Mouse (Mus musculus): ENCODE results near the gene Fes. TPM values are rescaled to one million over a fixed set of nuclear protein-coding genes. Genes with fewer than 3 reads are reported as not detected.

Fes gene
- total and polyA plus RNA-seq, 2 experiments, result 4.6 to 9.6 TPM

DNA sequence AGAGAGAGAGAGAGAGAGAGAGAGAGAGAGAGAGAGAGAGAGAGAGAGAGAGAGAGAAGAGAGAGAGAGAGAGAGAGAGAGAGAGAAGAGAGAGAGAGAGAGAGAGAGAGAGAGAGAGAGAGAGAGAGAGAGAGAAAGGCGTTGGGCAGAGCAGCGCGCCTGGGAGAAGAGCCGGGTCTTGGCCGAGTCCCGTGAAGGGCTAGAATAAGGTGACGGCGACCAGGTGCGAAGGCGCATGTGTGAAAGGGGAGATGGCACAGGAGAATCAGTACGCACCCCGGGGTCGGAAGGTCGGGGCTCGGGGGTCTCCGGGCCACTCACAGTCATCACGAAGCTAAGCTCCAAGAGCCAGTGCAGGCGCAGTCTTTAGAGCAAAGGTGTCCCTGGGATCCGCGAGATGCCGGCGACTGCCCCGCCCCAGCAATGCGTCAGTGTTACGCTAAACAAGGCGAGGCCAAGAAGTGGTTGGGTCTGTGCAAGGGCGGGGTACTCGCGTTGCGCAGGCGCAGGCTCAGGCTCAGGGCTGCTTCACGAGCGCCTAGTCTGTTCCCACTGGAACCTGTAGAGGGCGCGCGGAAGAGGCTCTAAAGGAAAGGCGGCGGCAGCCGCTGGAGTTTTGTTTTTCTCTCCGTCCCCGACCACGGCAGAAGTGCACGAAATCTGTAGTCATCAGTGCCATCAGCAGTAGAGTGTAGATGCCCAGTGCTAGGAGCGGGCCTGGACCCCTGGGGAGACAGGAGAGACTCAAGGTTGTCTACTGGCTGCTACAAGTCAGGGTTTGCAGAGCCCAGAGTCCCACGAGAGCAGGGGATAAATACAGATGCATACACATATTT is 47.7 kb downstream of the Fes start:
- Histone ChIP-seq H3K79me2 (ENCODE audit: control insufficient read depth, insufficient read depth, low read length) (no peaks in the 10 kb centered on the region), H3K9ac (ENCODE audit: low read depth, low read length) (peak overlapping the region; percentile 77), H3K27me3 (ENCODE audit: control insufficient read depth, insufficient read depth, low read length) (no peaks in the 10 kb centered on the region), H3K27ac (replicated peaks; ENCODE audit: insufficient read depth, low read depth, low read length) (peak overlapping the region; percentile 68), H3K36me3 (ENCODE audit: control insufficient read depth, insufficient read depth, low read length) (peaks cover 5% of the 10 kb centered on the region; the same call in 1 of the 2 replicates), H3K4me3 (ENCODE audit: insufficient read depth, low read depth, low read length) (peak overlapping the region; percentile 82), H3K4me1 (ENCODE audit: control insufficient read depth, insufficient read depth, low read length) (peaks cover 7% of the 10 kb centered on the region)
- WGBS, result under 1% methylated on average over 45 of the region's 45 CpGs
- DNase-seq (ENCODE audit: extremely low read depth, low read depth, low spot score), result peak; percentile 90
- TF ChIP-seq CTCF (IDR thresholded peaks at IDR 0.05; ENCODE audit: low read depth, low read length), result peak; percentile 80
- TF ChIP-seq POLR2A (IDR thresholded peaks at IDR 0.05; ENCODE audit: extremely low read depth, insufficient read depth, low read length), result peak; percentile 59

DNA sequence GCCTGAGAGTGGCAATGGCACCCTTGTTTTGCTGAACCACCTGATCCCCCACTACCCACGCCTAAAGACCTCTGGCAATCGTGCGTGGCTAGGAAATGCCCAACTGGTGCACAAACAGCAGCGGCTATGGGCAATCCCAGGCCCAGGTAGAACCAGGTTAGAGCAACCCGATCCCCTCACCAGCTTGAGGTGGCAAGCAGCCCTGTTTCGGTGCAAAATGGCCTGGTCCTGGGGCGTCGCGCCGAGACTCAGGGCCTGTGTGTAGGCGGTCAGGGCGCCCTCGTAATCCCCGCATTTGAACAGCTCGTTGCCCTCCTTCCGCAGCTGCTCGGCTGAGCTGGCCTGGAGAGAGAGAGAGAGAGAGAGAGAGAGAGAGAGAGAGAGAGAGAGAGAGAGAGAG is 48.4 kb downstream of the Fes start:
- Histone ChIP-seq H3K27ac (replicated peaks; ENCODE audit: insufficient read depth, low read depth, low read length) (no peak overlapping the region), H3K9ac (ENCODE audit: low read depth, low read length) (peak overlapping the region; percentile 55), H3K36me3 (ENCODE audit: control insufficient read depth, insufficient read depth, low read length) (peaks cover 9% of the 10 kb centered on the region), H3K79me2 (ENCODE audit: control insufficient read depth, insufficient read depth, low read length) (no peaks in the 10 kb centered on the region), H3K4me1 (ENCODE audit: control insufficient read depth, insufficient read depth, low read length) (peaks cover 7% of the 10 kb centered on the region), H3K4me3 (ENCODE audit: insufficient read depth, low read depth, low read length) (peak overlapping the region; percentile 49; the same call in 1 of the 2 replicates), H3K27me3 (ENCODE audit: control insufficient read depth, insufficient read depth, low read length) (no peaks in the 10 kb centered on the region)
- no peak for DNase-seq (ENCODE audit: extremely low read depth, low read depth, low spot score)
- WGBS, result 19% methylated on average over 17 of the region's 17 CpGs
- TF ChIP-seq CTCF (IDR thresholded peaks at IDR 0.05; ENCODE audit: low read depth, low read length) (no peak), POLR2A (IDR thresholded peaks at IDR 0.05; ENCODE audit: extremely low read depth, insufficient read depth, low read length) (no peak)

- DNase-seq (ENCODE audit: extremely low read depth, low read depth, low spot score), result no peak
- 84% methylated on average over 3 of the region's 3 CpGs for WGBS
- Histone ChIP-seq H3K4me3 (ENCODE audit: insufficient read depth, low read depth, low read length) (no peak overlapping the region), H3K27ac (replicated peaks; ENCODE audit: insufficient read depth, low read depth, low read length) (no peak overlapping the region), H3K27me3 (ENCODE audit: control insufficient read depth, insufficient read depth, low read length) (no peaks in the 10 kb centered on the region), H3K9ac (ENCODE audit: low read depth, low read length) (no peak overlapping the region), H3K79me2 (ENCODE audit: control insufficient read depth, insufficient read depth, low read length) (no peaks in the 10 kb centered on the region), H3K36me3 (ENCODE audit: control insufficient read depth, insufficient read depth, low read length) (peaks cover 20% of the 10 kb centered on the region), H3K4me1 (ENCODE audit: control insufficient read depth, insufficient read depth, low read length) (peaks cover 3% of the 10 kb centered on the region; the same call in 1 of the 2 replicates)
- TF ChIP-seq POLR2A (IDR thresholded peaks at IDR 0.05; ENCODE audit: extremely low read depth, insufficient read depth, low read length) (no peak), CTCF (IDR thresholded peaks at IDR 0.05; ENCODE audit: low read depth, low read length) (no peak)
These were observed 50.8 kb downstream of the Fes start for GRCm38 (mm10) chr7:80336932-80337331.

DNA sequence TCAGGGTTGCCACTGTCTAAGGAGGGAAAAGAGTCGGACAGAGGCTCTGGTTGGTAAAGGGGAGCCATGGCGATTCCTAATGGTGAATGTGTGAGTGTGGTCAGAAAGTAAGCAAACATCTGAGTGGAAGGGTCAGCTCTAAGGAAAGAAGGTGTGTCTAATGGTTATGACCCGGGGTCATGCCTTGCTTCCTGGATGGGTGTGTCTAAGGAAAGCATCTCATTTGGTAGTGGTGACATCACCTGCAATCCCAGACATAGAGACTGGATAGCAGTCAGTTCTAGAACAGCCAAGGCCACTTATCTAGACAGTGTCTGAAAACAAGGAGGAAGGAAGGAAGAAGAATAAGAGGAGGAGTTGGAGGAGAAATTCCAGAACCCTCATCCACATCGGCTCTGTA is 52.9 kb downstream of the Fes start:
- DNase-seq (ENCODE audit: extremely low read depth, low read depth, low spot score), result no peak
- Histone ChIP-seq H3K9ac (ENCODE audit: low read depth, low read length) (no peak overlapping the region), H3K79me2 (ENCODE audit: control insufficient read depth, insufficient read depth, low read length) (no peaks in the 10 kb centered on the region), H3K27ac (replicated peaks; ENCODE audit: insufficient read depth, low read depth, low read length) (no peak overlapping the region), H3K36me3 (ENCODE audit: control insufficient read depth, insufficient read depth, low read length) (peaks cover 20% of the 10 kb centered on the region), H3K4me3 (ENCODE audit: insufficient read depth, low read depth, low read length) (no peak overlapping the region), H3K27me3 (ENCODE audit: control insufficient read depth, insufficient read depth, low read length) (no peaks in the 10 kb centered on the region), H3K4me1 (ENCODE audit: control insufficient read depth, insufficient read depth, low read length) (peaks cover 3% of the 10 kb centered on the region; the same call in 1 of the 2 replicates)
- WGBS, result 90% methylated on average over 4 of the region's 4 CpGs
- TF ChIP-seq POLR2A (IDR thresholded peaks at IDR 0.05; ENCODE audit: extremely low read depth, insufficient read depth, low read length) (no peak), CTCF (IDR thresholded peaks at IDR 0.05; ENCODE audit: low read depth, low read length) (no peak)

DNA sequence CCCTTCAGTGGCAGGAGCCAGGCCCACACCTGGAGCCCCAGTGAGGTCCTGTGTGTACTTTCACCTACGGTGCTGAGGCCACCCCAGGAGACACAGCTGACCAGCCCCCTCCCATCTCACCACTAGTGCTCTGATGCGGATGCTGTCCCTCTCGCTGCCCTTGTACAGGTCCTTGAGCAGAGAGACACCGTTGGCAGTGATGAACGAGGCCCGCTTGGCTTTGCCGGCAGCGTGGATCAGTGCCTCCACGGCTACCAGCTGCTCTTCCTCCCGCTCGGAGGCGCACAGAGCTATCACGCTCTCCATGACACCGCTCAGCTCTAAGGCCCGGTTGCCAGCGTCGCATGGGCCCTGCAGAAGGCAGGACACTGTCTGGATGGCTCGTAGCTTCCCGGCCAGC is 56.3 kb downstream of the Fes start:
- WGBS, result 99% methylated on average over 19 of the region's 19 CpGs

DNA sequence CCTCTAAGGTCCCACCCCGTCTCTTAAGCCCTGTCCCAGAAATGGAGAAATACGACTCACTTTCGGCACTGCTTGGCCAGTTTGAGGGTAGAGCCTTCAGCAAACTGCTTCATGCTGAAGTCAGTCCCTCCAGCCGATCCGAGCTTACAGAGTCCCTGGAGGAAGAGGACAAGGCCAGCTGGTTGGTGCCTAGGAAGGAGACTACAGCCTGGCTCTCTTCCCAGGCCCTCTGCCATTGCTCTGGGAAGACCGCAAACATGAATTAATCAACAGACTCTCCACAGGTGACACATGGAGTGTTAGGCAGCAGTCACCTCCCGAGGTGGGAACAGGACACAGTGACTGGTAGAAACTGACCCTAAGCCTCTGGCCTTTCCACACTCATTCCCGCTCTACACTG is 57.5 kb downstream of the Fes start:
- H3K27me3 ChIP-seq (ENCODE audit: control insufficient read depth, insufficient read depth, low read length), result no peaks in the 10 kb centered on the region
- DNase-seq (ENCODE audit: extremely low read depth, low read depth, low spot score), result no peak
- no peaks in the 10 kb centered on the region for H3K79me2 ChIP-seq (ENCODE audit: control insufficient read depth, insufficient read depth, low read length)
- TF ChIP-seq POLR2A (IDR thresholded peaks at IDR 0.05; ENCODE audit: extremely low read depth, insufficient read depth, low read length) (no peak), CTCF (IDR thresholded peaks at IDR 0.05; ENCODE audit: low read depth, low read length) (no peak)
- peaks cover 20% of the 10 kb centered on the region for H3K36me3 ChIP-seq (ENCODE audit: control insufficient read depth, insufficient read depth, low read length)
- WGBS, result 89% methylated on average over 8 of the region's 8 CpGs
- H3K4me1 ChIP-seq (ENCODE audit: control insufficient read depth, insufficient read depth, low read length), result no peaks in the 10 kb centered on the region
- no peak overlapping the region for H3K27ac ChIP-seq (replicated peaks; ENCODE audit: insufficient read depth, low read depth, low read length)
- H3K4me3 ChIP-seq (ENCODE audit: insufficient read depth, low read depth, low read length), result no peak overlapping the region
- H3K9ac ChIP-seq (ENCODE audit: low read depth, low read length), result no peak overlapping the region

More for the DNA sequence above, 56.3 kb downstream of the Fes start:
- Histone ChIP-seq H3K27me3 (ENCODE audit: control insufficient read depth, insufficient read depth, low read length) (no peaks in the 10 kb centered on the region), H3K9ac (ENCODE audit: low read depth, low read length) (no peak overlapping the region), H3K4me1 (ENCODE audit: control insufficient read depth, insufficient read depth, low read length) (no peaks in the 10 kb centered on the region), H3K79me2 (ENCODE audit: control insufficient read depth, insufficient read depth, low read length) (no peaks in the 10 kb centered on the region), H3K4me3 (ENCODE audit: insufficient read depth, low read depth, low read length) (no peak overlapping the region), H3K27ac (replicated peaks; ENCODE audit: insufficient read depth, low read depth, low read length) (no peak overlapping the region), H3K36me3 (ENCODE audit: control insufficient read depth, insufficient read depth, low read length) (peaks cover 22% of the 10 kb centered on the region)
- no peak for DNase-seq (ENCODE audit: extremely low read depth, low read depth, low spot score)
- TF ChIP-seq POLR2A (IDR thresholded peaks at IDR 0.05; ENCODE audit: extremely low read depth, insufficient read depth, low read length) (no peak), CTCF (IDR thresholded peaks at IDR 0.05; ENCODE audit: low read depth, low read length) (no peak)

Other genes with a start within 250 kb of the Fes start
- gene Sema4b, start 201.1 kb downstream of the Fes start, total RNA-seq (2014; rRNA removed), result 3.7 and 5.4 TPM in 2 replicates
- 4.0 and 4.4 TPM in 2 replicates for gene Sema4b, start 201.1 kb downstream of the Fes start, polyA plus RNA-seq (2012; rRNA removed)
- gene Cib1, start 155.1 kb downstream of the Fes start, total RNA-seq (2014; rRNA removed), result 51.7 and 62.5 TPM in 2 replicates
- gene Cib1, start 155.1 kb downstream of the Fes start, polyA plus RNA-seq (2012; rRNA removed), result 108 and 114 TPM in 2 replicates
- 1.2 and 1.9 TPM in 2 replicates for gene Gdpgp1, start 155.1 kb downstream of the Fes start, total RNA-seq (2014; rRNA removed)
- gene Gdpgp1, start 155.1 kb downstream of the Fes start, polyA plus RNA-seq (2012; rRNA removed), result 2.1 and 2.2 TPM in 2 replicates
- 0.40 and 0.46 TPM in 2 replicates for gene Ttll13, start 141.6 kb downstream of the Fes start, total RNA-seq (2014; rRNA removed)
- 0.57 and 0.95 TPM in 2 replicates for gene Ttll13, start 141.6 kb downstream of the Fes start, polyA plus RNA-seq (2012; rRNA removed)
- gene Ngrn, start 126.7 kb downstream of the Fes start, total RNA-seq (2014; rRNA removed), result 25.2 and 29.7 TPM in 2 replicates
- gene Ngrn, start 126.7 kb downstream of the Fes start, polyA plus RNA-seq (2012; rRNA removed), result 15.5 and 16.8 TPM in 2 replicates
- 5.7 and 9.1 TPM in 2 replicates for gene Vps33b, start 118.3 kb downstream of the Fes start, total RNA-seq (2014; rRNA removed)
- 4.8 and 6.1 TPM in 2 replicates for gene Vps33b, start 118.3 kb downstream of the Fes start, polyA plus RNA-seq (2012; rRNA removed)
- gene Prc1, start 93.5 kb downstream of the Fes start, total RNA-seq (2014; rRNA removed), result 0.74 and 1.5 TPM in 2 replicates
- gene Prc1, start 93.5 kb downstream of the Fes start, polyA plus RNA-seq (2012; rRNA removed), result 0.21 and 0.32 TPM in 2 replicates
- gene Rccd1, start 63.5 kb downstream of the Fes start, total RNA-seq (2014; rRNA removed), result 1.2 and 1.5 TPM in 2 replicates
- 2.9 and 3.8 TPM in 2 replicates for gene Rccd1, start 63.5 kb downstream of the Fes start, polyA plus RNA-seq (2012; rRNA removed)
- gene Unc45a, start 46.9 kb downstream of the Fes start, total RNA-seq (2014; rRNA removed), result 8.6 and 8.9 TPM in 2 replicates
- 19.1 and 21.5 TPM in 2 replicates for gene Unc45a, start 46.9 kb downstream of the Fes start, polyA plus RNA-seq (2012; rRNA removed)
- gene Hddc3, start 44.8 kb downstream of the Fes start, total RNA-seq (2014; rRNA removed), result 6.9 and 8.7 TPM in 2 replicates
- gene Hddc3, start 44.8 kb downstream of the Fes start, polyA plus RNA-seq (2012; rRNA removed), result 28.3 and 58.2 TPM in 2 replicates
- 9.3 and 13.2 TPM in 2 replicates for gene Man2a2, start 16.6 kb downstream of the Fes start, total RNA-seq (2014; rRNA removed)
- gene Man2a2, start 16.6 kb downstream of the Fes start, polyA plus RNA-seq (2012; rRNA removed), result 26.5 and 45.6 TPM in 2 replicates
- gene Furin, start 17.5 kb upstream of the Fes start, total RNA-seq (2014; rRNA removed), result 26.5 and 42.6 TPM in 2 replicates
- gene Furin, start 17.5 kb upstream of the Fes start, polyA plus RNA-seq (2012; rRNA removed), result 152 and 163 TPM in 2 replicates
- 5.9 and 6.9 TPM in 2 replicates for gene Blm, start 147.2 kb upstream of the Fes start, total RNA-seq (2014; rRNA removed)
- gene Blm, start 147.2 kb upstream of the Fes start, polyA plus RNA-seq (2012; rRNA removed), result 0.43 and 0.88 TPM in 2 replicates

All from liver, adult 2 months (tissue).